Mouse (Mus musculus) liver, embryonic 14.5 days (tissue): ENCODE measurements around the gene Farp1.

ENCODE experiments used
- CTCF ChIP-seq: IDR thresholded peaks from 2 replicates; pipeline ENCODE4 v1.5.1; 2016; ENCODE audit warnings: antibody characterized with exemption, low read depth, control low read depth
- EP300 ChIP-seq: IDR thresholded peaks from 2 replicates; pipeline ENCODE4 v1.6.1; 2016; ENCODE audit warnings: antibody characterized with exemption, low read depth

GRCm38 (mm10) chr14:121153260-121153659, 118.3 kb downstream of the Farp1 start:
- TF ChIP-seq CTCF (no peak), EP300 (no peak)
